Mouse (Mus musculus) ES-E14 (cell line): ENCODE measurements around the gene Gm17720. TPM values are rescaled to one million over a fixed set of nuclear protein-coding genes. Genes with fewer than 3 reads are reported as not detected.

Experiments
- DNase-seq: peaks from one replicate; pipeline ENCODE4 v3.0.0-alpha.2; 2013; ENCODE audit warnings: low read depth, low spot score
- H3K27ac ChIP-seq: 2 replicates; pipeline ENCODE4 v1.5.1; 2012; ENCODE audit warnings: low read depth, mild to moderate bottlenecking, low read length, moderate library complexity, mixed read lengths; ENCODE audit not compliant: poor library complexity, insufficient read depth, severe bottlenecking
- H3K36me3 ChIP-seq: 2 replicates; pipeline ENCODE4 v1.6.1; 2012; ENCODE audit warnings: mild to moderate bottlenecking, low read length, moderate library complexity, mixed read lengths; ENCODE audit not compliant: control insufficient read depth, poor library complexity, insufficient read depth, severe bottlenecking
- H3K4me1 ChIP-seq, 2 experiments: fragments of 150-350 bp in 1 of 2; sonication (generic) in 1 of 2; 2 replicates each; pipeline ENCODE4 v1.6.1; 2012; ENCODE audit warnings: low read length in 2 of 2, mild to moderate bottlenecking in 1 of 2, mixed read lengths in 1 of 2; ENCODE audit not compliant: control insufficient read depth in 2 of 2, insufficient read depth in 2 of 2, poor library complexity in 1 of 2
- H3K4me3 ChIP-seq, 2 experiments: fragments of 150-350 bp in 1 of 2; sonication (generic) in 1 of 2; 2 replicates each; pipeline ENCODE4 v1.5.1; 2012; ENCODE audit warnings: low read length in 2 of 2, low read depth in 1 of 2, mild to moderate bottlenecking in 1 of 2, mixed read lengths in 1 of 2; ENCODE audit not compliant: insufficient read depth in 1 of 2, poor library complexity in 1 of 2, severe bottlenecking in 1 of 2
- H3K9ac ChIP-seq: 2 replicates; pipeline ENCODE4 v1.6.1; 2012; ENCODE audit warnings: low read depth, mild to moderate bottlenecking, low read length, mixed read lengths; ENCODE audit not compliant: poor library complexity, insufficient read depth, severe bottlenecking
- H3K9me3 ChIP-seq: fragments of 150-350 bp; sonication (generic); 2 replicates; pipeline ENCODE4 v1.6.1; 2012; ENCODE audit warnings: low read depth, mild to moderate bottlenecking, low read length; ENCODE audit not compliant: control insufficient read depth, insufficient read depth
- CHD2 ChIP-seq: IDR thresholded peaks from 2 replicates; pipeline ENCODE4 v1.6.1; 2014; ENCODE audit warnings: mild to moderate bottlenecking, low read depth, low read length, inconsistent platforms
- HCFC1 ChIP-seq: IDR thresholded peaks from 2 replicates; pipeline ENCODE4 v1.6.1; 2012; ENCODE audit warnings: low read length, inconsistent platforms, borderline replicate concordance; ENCODE audit not compliant: insufficient read depth
- MAFK ChIP-seq: IDR thresholded peaks from 2 replicates; pipeline ENCODE4 v1.6.1; 2014; ENCODE audit warnings: mild to moderate bottlenecking, low read depth, low read length, inconsistent platforms; ENCODE audit not compliant: insufficient read depth
- ZC3H11A ChIP-seq: IDR thresholded peaks from 2 replicates; pipeline ENCODE4 v1.6.1; 2012; ENCODE audit warnings: low read depth, mild to moderate bottlenecking, inconsistent platforms, low read length, borderline replicate concordance
- ZNF384 ChIP-seq: IDR thresholded peaks from 2 replicates; pipeline ENCODE4 v1.6.1; 2012; ENCODE audit warnings: low read depth, low read length, inconsistent platforms
- in situ Hi-C, 2 experiments: fragments of 600-800 bp; cut with MboI; formaldehyde crosslinking; loops; one replicate each; pipeline ENCODE4 v1.15.1; 2025; ENCODE audit warnings: low sequenced_read_pairs in 2 of 2, inconsistent platforms in 1 of 2; ENCODE audit not compliant: unreplicated experiment in 2 of 2
- total RNA-seq: library from RNA; depleted of rRNA; stranded (reverse); fragments of 300-350 nt; gene quantifications from 2 replicates; pipeline ENCODE4 v1.2.3, GENCODE M21; 2012

Gm17720 gene
- total RNA-seq, 1 experiment, result not detected

DNA sequence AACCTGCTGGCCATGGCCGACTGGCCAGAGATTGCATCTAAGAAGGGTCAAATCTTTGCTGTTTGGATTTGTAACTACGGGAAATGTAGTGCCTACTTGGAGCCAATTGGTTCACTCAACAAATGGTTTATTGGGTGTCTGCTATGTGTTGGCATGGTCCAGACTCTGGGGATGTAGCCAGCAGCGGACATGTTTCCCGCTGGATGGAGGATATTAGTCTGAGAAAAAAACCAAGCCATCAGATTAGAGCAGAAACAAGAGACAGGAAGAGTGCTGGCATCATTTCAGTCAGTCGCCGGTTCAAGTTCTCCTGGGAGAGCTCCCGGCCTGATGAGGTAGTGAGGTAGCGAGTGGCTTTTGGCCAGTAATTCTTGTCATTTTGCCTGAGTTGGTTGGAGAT is 31.7 kb upstream of the Gm17720 start:
- in situ Hi-C loops, result no loop called here
- Histone ChIP-seq H3K9me3 (no peaks in the 10 kb centered on the region), H3K4me3 (no peak overlapping the region), H3K36me3 (no peaks in the 10 kb centered on the region), H3K4me1 (no peaks in the 10 kb centered on the region; a peak in 1 of 4 replicates), H3K27ac (no peak overlapping the region), H3K9ac (no peak overlapping the region)
- no peak for DNase-seq
- TF ChIP-seq ZNF384, result no peak
- TF ChIP-seq ZC3H11A, result no peak

DNA sequence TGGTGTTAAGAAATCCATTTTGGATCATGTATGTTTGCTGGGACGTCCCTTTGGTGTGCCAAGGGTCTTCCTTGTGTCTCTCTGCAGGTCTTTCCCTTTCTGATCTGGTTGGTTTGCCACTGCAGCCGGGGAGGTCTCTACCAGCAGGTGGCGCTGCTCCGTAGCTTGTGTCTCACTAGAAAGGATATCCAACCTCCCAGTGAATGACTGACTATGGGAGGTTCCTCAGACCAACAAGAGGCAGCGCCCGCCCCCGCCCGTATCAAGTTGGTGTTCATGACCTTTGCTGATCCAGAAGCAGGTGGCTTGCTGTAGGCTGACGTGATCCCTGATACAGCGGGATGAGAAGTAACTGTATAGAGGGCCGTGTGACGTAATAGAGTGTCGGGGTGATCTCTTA is 28.0 kb upstream of the Gm17720 start:
- H3K4me1 ChIP-seq, result no peaks in the 10 kb centered on the region; a peak in 1 of 4 replicates
- TF ChIP-seq CHD2 (no peak), ZNF384 (no peak), MAFK (no peak), ZC3H11A (no peak), HCFC1 (no peak)
- no peaks in the 10 kb centered on the region for H3K9me3 ChIP-seq
- no peak overlapping the region for H3K27ac ChIP-seq
- no peak overlapping the region for H3K4me3 ChIP-seq
- DNase-seq, result peak; percentile 89
- no peaks in the 10 kb centered on the region for H3K36me3 ChIP-seq
- no peak overlapping the region for H3K9ac ChIP-seq
- in situ Hi-C loops, result no loop called here

DNA sequence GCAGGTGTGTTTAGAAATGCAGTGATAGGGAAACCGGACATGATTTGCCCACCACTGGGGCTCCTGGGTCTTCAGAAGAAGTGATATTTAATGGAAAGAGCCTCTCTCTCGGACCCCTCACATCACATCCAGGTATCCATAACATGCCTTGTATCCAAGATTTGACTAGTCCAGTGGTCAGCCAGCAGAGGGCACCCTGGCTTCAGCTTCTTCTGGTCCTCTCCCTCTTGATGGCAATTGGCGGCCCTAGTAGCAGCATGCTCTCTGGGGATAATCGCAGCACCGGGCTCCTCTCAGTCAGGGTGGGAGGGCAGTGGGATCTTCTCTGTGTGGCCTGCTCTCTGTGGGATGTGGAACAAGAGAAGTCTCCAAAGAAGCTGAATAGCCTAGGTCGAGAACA is 17.2 kb upstream of the Gm17720 start:
- TF ChIP-seq ZC3H11A, result 0 out of 2 replicates have a peak, but pooled peaks have one; percentile 45
- no peak for TF ChIP-seq HCFC1
- no peak for TF ChIP-seq CHD2
- in situ Hi-C loops, result no loop called here
- H3K9ac ChIP-seq, result no peak overlapping the region
- H3K9me3 ChIP-seq, result no peaks in the 10 kb centered on the region
- H3K36me3 ChIP-seq, result no peaks in the 10 kb centered on the region
- H3K27ac ChIP-seq, result no peak overlapping the region
- H3K4me3 ChIP-seq, result no peak overlapping the region
- no peak for DNase-seq
- peaks cover 0 to 12% of the 10 kb centered on the region in 2 experiments; a peak in 2 of 4 replicates for H3K4me1 ChIP-seq

DNA sequence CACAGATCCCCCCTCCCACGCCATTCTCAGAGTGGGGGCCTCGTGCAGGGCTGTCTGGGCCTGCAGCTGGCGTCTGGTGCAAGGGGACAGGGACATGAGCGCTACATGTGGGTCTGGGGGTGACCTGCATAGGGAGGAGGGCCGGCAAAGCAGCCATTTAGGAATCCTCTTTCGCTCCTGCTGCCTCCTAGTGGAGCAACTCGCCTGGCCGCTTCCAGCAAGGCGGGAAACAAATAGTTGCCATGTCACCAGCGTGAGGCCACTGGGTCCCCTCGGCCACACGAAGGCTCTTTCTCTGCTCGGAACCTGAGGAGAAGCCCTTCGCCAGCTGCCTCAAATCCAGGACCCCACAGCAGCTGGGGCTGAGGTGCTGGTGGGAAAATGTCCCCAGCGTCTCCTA is 877 bp downstream of the Gm17720 start:
- Histone ChIP-seq H3K4me1 (no peaks in the 10 kb centered on the region), H3K36me3 (no peaks in the 10 kb centered on the region), H3K9ac (no peak overlapping the region), H3K9me3 (no peaks in the 10 kb centered on the region), H3K4me3 (no peak overlapping the region), H3K27ac (no peak overlapping the region)
- TF ChIP-seq ZNF384 (no peak), ZC3H11A (no peak), CHD2 (no peak), MAFK (no peak), HCFC1 (no peak)
- no peak for DNase-seq
- in situ Hi-C loops, result no loop called here

DNA sequence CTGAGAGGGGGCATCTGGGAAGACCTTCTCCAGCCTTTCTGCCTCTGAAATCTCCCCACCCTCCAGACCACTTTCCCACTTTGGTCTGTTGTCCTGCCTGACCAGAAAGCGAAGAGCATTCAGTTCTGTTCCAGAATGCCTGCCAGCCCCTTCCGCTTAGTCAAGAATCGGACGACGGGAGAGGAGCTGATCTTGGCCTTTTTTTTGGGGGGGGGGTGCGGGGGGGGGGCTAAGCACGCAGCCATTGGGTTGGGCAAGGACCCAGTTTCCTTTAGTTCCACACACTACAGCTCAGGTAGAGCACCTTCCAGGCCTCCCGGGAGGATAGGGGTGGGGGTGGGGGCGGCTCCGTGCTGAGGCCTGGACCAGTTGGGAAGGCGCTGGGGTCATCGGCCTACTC is 1.6 kb downstream of the Gm17720 start, which contains the start of gene Gm21964:
Gm21964 (plus strand) TSS at position 301 of the 400 bp plus-strand sequence.
- DNase-seq, result no peak
- Histone ChIP-seq H3K36me3 (no peaks in the 10 kb centered on the region), H3K4me3 (no peak within 1 kb of the TSS), H3K4me1 (no peaks in the 10 kb centered on the region), H3K9me3 (no peaks in the 10 kb centered on the region), H3K9ac (no peak within 1 kb of the TSS), H3K27ac (no peak within 1 kb of the TSS)
- in situ Hi-C loops, result no loop called here
- TF ChIP-seq HCFC1 (no peak), ZC3H11A (no peak), MAFK (no peak), ZNF384 (no peak), CHD2 (no peak)
